Mouse (Mus musculus): ENCODE data around the gene Sbf1. TPM values are rescaled to one million over a fixed set of nuclear protein-coding genes. Genes with fewer than 3 reads are reported as not detected.

Gene Sbf1
- polyA plus RNA-seq, 1 experiment, result 320 TPM

DNA sequence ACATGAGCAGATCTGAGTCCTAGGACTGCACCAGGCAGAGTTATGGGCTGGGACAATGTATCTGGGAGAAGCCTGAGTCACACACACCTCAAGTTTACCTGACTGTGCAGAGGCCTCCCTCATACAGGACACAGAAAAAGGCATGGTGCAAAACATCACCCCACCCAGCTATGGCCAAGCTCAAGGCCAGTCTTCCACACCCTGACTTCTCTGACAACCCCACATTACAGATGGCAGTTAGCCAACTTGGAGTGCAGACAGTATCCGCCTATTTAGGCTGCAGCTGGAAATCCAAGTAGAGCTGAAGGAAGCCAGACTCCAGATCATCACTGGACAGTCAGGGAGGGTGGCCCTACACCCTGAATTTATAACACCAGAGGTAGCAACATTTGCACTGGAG is 18.6 kb downstream of the Sbf1 start:
- H3K4me3 ChIP-seq (ENCODE audit: extremely low read depth, insufficient read depth, insufficient read length), result no peak overlapping the region
- 73% methylated on average over 1 of the region's 1 CpGs for WGBS
- H3K27ac ChIP-seq (ENCODE audit: insufficient read depth, low read length), result no peak overlapping the region
- TF ChIP-seq POLR2A (IDR thresholded peaks at IDR 0.05; ENCODE audit: low read depth, low read length) (no peak), CTCF (IDR thresholded peaks at IDR 0.05; ENCODE audit: extremely low read depth, insufficient read depth, insufficient read length, insufficient replicate concordance) (no peak)
- no peak for DNase-seq (ENCODE audit: low read depth in 1 of 2, low spot score in 2 of 2)
- H3K36me3 ChIP-seq (ENCODE audit: control insufficient read depth, insufficient read depth, low read length), result peaks cover 49% of the 10 kb centered on the region
- no peaks in the 10 kb centered on the region for H3K27me3 ChIP-seq (ENCODE audit: control insufficient read depth, insufficient read depth, low read length)
- H3K4me1 ChIP-seq (ENCODE audit: control insufficient read depth, insufficient read depth, insufficient read length), result no peaks in the 10 kb centered on the region

DNA sequence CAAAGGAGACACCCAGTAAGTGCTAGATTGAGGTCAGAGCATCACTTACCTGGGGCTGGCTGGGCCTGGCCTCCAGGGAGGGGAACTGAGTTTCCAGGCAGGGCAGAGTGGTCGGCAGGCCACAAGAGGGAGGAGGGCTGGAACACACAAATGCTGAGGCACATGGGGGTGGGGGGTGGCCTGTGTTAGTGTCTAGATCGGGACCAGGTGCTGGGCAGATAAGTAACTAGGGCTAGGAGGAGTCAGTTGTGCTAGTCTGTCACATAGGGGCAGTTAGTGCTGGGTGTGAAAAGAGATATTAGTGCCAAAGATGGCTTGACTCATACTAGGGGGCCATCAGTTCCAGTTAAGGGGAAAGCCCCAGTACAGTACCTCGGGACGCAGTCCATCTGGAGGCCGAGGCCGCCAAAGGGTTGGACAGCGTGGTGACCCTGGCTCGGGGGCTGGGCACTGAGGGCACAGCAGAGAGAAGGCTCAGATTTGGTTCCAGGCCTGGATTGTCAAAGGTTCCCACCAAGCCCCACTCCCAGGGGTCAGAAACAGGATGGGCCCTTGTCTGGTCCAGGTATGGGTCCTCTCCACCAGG is 19.4 kb downstream of the Sbf1 start:
- Histone ChIP-seq H3K4me3 (ENCODE audit: extremely low read depth, insufficient read depth, insufficient read length) (no peak overlapping the region), H3K36me3 (ENCODE audit: control insufficient read depth, insufficient read depth, low read length) (peaks cover 49% of the 10 kb centered on the region), H3K27ac (ENCODE audit: insufficient read depth, low read length) (no peak overlapping the region), H3K27me3 (ENCODE audit: control insufficient read depth, insufficient read depth, low read length) (no peaks in the 10 kb centered on the region), H3K4me1 (ENCODE audit: control insufficient read depth, insufficient read depth, insufficient read length) (no peaks in the 10 kb centered on the region)
- 88% methylated on average over 8 of the region's 8 CpGs for WGBS
- TF ChIP-seq CTCF (IDR thresholded peaks at IDR 0.05; ENCODE audit: extremely low read depth, insufficient read depth, insufficient read length, insufficient replicate concordance) (no peak), POLR2A (IDR thresholded peaks at IDR 0.05; ENCODE audit: low read depth, low read length) (no peak)
- DNase-seq (ENCODE audit: low read depth in 1 of 2, low spot score in 2 of 2), result no peak

DNA sequence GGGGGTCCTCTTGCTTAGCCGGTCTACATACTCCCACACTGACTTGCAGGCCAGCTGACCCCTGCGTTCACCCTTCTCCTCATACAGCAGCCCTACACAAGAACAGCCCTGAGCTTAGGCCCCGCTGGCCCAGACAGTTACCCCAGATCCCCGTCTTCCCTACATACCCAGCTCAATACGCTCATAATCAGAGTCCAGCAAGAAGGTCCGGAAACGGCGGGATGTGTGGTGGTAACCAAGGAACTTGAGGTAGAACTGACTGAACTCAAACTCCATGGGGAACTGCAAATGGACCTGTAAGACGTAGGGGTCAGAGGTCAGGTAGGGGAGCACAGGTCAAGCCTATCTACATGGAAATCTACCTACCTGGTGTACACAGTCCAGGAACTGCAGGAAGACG is 21.3 kb downstream of the Sbf1 start:
- Histone ChIP-seq H3K27ac (ENCODE audit: insufficient read depth, low read length) (no peak overlapping the region), H3K36me3 (ENCODE audit: control insufficient read depth, insufficient read depth, low read length) (peaks cover 48% of the 10 kb centered on the region), H3K4me3 (ENCODE audit: extremely low read depth, insufficient read depth, insufficient read length) (no peak overlapping the region), H3K4me1 (ENCODE audit: control insufficient read depth, insufficient read depth, insufficient read length) (no peaks in the 10 kb centered on the region), H3K27me3 (ENCODE audit: control insufficient read depth, insufficient read depth, low read length) (no peaks in the 10 kb centered on the region)
- WGBS, result 95% methylated on average over 10 of the region's 10 CpGs
- no peak for DNase-seq (ENCODE audit: low read depth in 1 of 2, low spot score in 2 of 2)
- TF ChIP-seq CTCF (IDR thresholded peaks at IDR 0.05; ENCODE audit: extremely low read depth, insufficient read depth, insufficient read length, insufficient replicate concordance), result no peak

DNA sequence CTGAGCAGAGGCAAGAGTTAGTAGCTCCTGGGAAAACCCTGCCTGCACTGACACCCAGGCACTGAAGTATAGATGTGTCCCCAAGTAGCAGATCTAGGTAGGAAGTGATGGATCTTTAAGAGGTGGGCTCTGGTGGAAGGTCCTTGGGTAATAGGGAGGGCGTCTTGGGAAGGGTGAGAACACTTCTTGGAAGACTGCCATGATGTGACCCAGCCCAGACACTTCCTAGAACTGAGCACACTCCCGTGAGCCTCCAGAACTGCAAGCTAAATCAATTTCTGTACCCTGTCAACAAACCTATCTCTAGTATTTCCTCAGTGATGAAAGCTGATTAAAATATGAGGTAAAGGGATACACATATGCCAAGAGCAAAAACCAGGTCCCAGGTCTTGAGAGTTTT is 22.3 kb downstream of the Sbf1 start:
- TF ChIP-seq CTCF (IDR thresholded peaks at IDR 0.05; ENCODE audit: extremely low read depth, insufficient read depth, insufficient read length, insufficient replicate concordance), result no peak
- TF ChIP-seq POLR2A (IDR thresholded peaks at IDR 0.05; ENCODE audit: low read depth, low read length), result no peak
- no peak for DNase-seq (ENCODE audit: low read depth in 1 of 2, low spot score in 2 of 2)
- WGBS, result 79% methylated on average over 2 of the region's 2 CpGs
- no peaks in the 10 kb centered on the region for H3K27me3 ChIP-seq (ENCODE audit: control insufficient read depth, insufficient read depth, low read length)
- no peak overlapping the region for H3K27ac ChIP-seq (ENCODE audit: insufficient read depth, low read length)
- H3K36me3 ChIP-seq (ENCODE audit: control insufficient read depth, insufficient read depth, low read length), result peaks cover 56% of the 10 kb centered on the region
- H3K4me3 ChIP-seq (ENCODE audit: extremely low read depth, insufficient read depth, insufficient read length), result no peak overlapping the region
- H3K4me1 ChIP-seq (ENCODE audit: control insufficient read depth, insufficient read depth, insufficient read length), result no peaks in the 10 kb centered on the region

DNA sequence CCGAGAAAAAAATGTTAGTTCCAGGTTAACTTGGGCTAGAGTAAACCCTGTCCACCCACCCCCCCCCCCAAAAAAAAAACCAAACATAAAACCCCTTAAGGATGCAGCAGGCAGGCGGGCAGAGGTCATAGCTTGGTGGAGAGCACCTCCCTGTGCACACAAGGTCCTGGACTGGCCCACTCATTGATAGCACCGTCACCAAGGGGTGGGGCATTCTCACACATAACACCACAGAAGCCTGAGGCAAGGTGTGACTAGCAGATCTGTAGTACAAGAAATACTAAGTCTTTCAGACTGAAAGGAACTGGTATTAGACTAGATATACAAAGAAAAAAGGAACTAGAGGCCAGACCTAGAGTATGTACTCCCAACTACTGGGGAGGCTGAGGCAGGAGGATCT is 23.6 kb downstream of the Sbf1 start:
- Histone ChIP-seq H3K27ac (ENCODE audit: insufficient read depth, low read length) (no peak overlapping the region), H3K4me1 (ENCODE audit: control insufficient read depth, insufficient read depth, insufficient read length) (no peaks in the 10 kb centered on the region), H3K27me3 (ENCODE audit: control insufficient read depth, insufficient read depth, low read length) (no peaks in the 10 kb centered on the region), H3K4me3 (ENCODE audit: extremely low read depth, insufficient read depth, insufficient read length) (no peak overlapping the region), H3K36me3 (ENCODE audit: control insufficient read depth, insufficient read depth, low read length) (peaks cover 58% of the 10 kb centered on the region)
- TF ChIP-seq CTCF (IDR thresholded peaks at IDR 0.05; ENCODE audit: extremely low read depth, insufficient read depth, insufficient read length, insufficient replicate concordance) (no peak), POLR2A (IDR thresholded peaks at IDR 0.05; ENCODE audit: low read depth, low read length) (no peak)
- no peak for DNase-seq (ENCODE audit: low read depth in 1 of 2, low spot score in 2 of 2)
- WGBS, result 82% methylated on average over 3 of the region's 3 CpGs

DNA sequence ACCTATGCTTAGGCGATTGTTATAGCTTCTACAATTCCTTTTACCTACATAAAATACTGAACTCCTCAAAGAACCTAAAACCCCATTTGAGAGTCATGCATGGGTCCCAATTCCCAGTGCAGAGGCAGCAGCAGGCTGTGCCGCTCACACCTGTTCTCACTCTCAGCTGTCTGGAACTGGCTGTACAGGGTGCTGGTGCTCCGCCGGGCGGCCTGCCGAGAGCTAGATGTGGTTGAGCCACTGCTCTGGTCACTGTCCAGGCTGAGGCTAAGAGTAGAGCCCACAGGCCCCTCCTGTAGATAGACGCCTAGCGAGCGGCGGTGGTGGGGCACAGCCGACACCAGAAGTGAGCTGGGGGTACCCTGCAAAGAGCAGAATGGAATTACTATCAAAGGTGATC is 25.7 kb downstream of the Sbf1 start:
- no peak for DNase-seq (ENCODE audit: low read depth in 1 of 2, low spot score in 2 of 2)
- Histone ChIP-seq H3K4me1 (ENCODE audit: control insufficient read depth, insufficient read depth, insufficient read length) (no peaks in the 10 kb centered on the region), H3K36me3 (ENCODE audit: control insufficient read depth, insufficient read depth, low read length) (peaks cover 47% of the 10 kb centered on the region), H3K27me3 (ENCODE audit: control insufficient read depth, insufficient read depth, low read length) (no peaks in the 10 kb centered on the region), H3K4me3 (ENCODE audit: extremely low read depth, insufficient read depth, insufficient read length) (no peak overlapping the region), H3K27ac (ENCODE audit: insufficient read depth, low read length) (no peak overlapping the region)
- WGBS, result 93% methylated on average over 11 of the region's 11 CpGs
- no peak for TF ChIP-seq CTCF (IDR thresholded peaks at IDR 0.05; ENCODE audit: extremely low read depth, insufficient read depth, insufficient read length, insufficient replicate concordance)
- TF ChIP-seq POLR2A (IDR thresholded peaks at IDR 0.05; ENCODE audit: low read depth, low read length), result no peak

DNA sequence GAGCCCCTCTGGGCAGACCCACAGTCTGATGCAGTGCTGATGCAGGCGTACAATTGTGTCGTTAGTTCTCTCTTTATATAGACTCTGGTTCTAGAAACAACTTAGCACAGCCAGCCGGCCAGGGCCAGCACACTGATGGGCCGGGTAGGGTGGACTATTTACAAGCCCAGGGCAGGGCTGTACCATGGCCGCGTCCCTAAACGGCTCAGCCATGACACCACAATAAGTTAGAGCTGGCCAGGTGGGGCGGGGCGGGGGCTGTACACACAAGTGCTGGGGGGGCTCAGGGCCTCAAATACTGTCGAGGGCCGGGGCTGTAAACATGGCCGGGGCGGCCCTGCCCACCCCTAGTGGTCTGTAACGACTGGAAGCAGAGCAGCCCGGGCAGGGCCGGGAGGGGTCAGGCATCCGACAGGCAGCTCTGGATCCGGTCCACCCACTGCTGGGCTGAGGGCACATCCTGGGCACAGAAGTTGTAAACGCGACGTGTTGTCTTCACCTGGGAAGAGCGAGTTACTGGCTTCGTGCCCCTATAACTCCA is 26.8 kb downstream of the Sbf1 start:
- DNase-seq (ENCODE audit: low read depth in 1 of 2, low spot score in 2 of 2), result no peak
- no peak for TF ChIP-seq POLR2A (IDR thresholded peaks at IDR 0.05; ENCODE audit: low read depth, low read length)
- no peak for TF ChIP-seq CTCF (IDR thresholded peaks at IDR 0.05; ENCODE audit: extremely low read depth, insufficient read depth, insufficient read length, insufficient replicate concordance)
- Histone ChIP-seq H3K27ac (ENCODE audit: insufficient read depth, low read length) (no peak overlapping the region), H3K27me3 (ENCODE audit: control insufficient read depth, insufficient read depth, low read length) (no peaks in the 10 kb centered on the region), H3K4me3 (ENCODE audit: extremely low read depth, insufficient read depth, insufficient read length) (no peak overlapping the region), H3K36me3 (ENCODE audit: control insufficient read depth, insufficient read depth, low read length) (peaks cover 35% of the 10 kb centered on the region), H3K4me1 (ENCODE audit: control insufficient read depth, insufficient read depth, insufficient read length) (no peaks in the 10 kb centered on the region)
- WGBS, result 92% methylated on average over 23 of the region's 23 CpGs
